Mouse (Mus musculus) liver, embryonic 14.5 days (tissue): ENCODE results near the gene Pcgf3. TPM values are rescaled to one million over a fixed set of nuclear protein-coding genes. Genes with fewer than 3 reads are reported as not detected.

Source experiments
- ATAC-seq: fragments of 200-750 bp; cut with Nextera tagmentation; 2 replicates; pipeline ENCODE4 v1.8.0; 2017; ENCODE audit warnings: moderate number of reproducible peaks, mild to moderate bottlenecking, moderate library complexity; ENCODE audit not compliant: insufficient read depth
- DNase-seq, 3 experiments: peaks; one replicate each; pipeline ENCODE4 v3.0.0-alpha.2; 2012 to 2013; ENCODE audit warnings: low read depth in 3 of 3, low spot score in 3 of 3
- H3K27ac ChIP-seq: fragments of 300-500 bp; sonication (generic); 2 replicates; pipeline ENCODE4 v1.5.1; 2014; ENCODE audit warnings: moderate library complexity, mild to moderate bottlenecking, control low read depth, inconsistent platforms
- H3K27me3 ChIP-seq: fragments of 300-500 bp; sonication (generic); 2 replicates; pipeline ENCODE4 v1.6.1; 2014; ENCODE audit warnings: mild to moderate bottlenecking, low read length, moderate library complexity; ENCODE audit not compliant: control insufficient read depth, insufficient read depth
- H3K36me3 ChIP-seq: fragments of 300-500 bp; sonication (generic); replicated peaks from 2 replicates; pipeline ENCODE4 v1.6.1; 2014; ENCODE audit warnings: low read depth; ENCODE audit not compliant: control insufficient read depth, insufficient read depth
- H3K4me1 ChIP-seq, 2 experiments: fragments of 200-500 bp in 1 of 2; fragments of 300-500 bp in 1 of 2; sonication (generic) in 1 of 2; replicated peaks; 2 replicates each; pipeline ENCODE4 v1.6.1; 2012 to 2014; ENCODE audit warnings: antibody characterized with exemption in 1 of 2, inconsistent platforms in 1 of 2, low read length in 1 of 2; ENCODE audit not compliant: control insufficient read depth in 2 of 2, insufficient read depth in 2 of 2
- H3K4me2 ChIP-seq: fragments of 300-500 bp; sonication (generic); 2 replicates; pipeline ENCODE4 v1.6.1; 2014; ENCODE audit warnings: low read depth, mild to moderate bottlenecking, control low read depth, moderate library complexity
- H3K4me3 ChIP-seq, 2 experiments: fragments of 200-500 bp in 1 of 2; fragments of 300-500 bp in 1 of 2; sonication (generic) in 1 of 2; 2 replicates each; pipeline ENCODE4 v1.5.1; 2012 to 2014; ENCODE audit warnings: low read depth in 2 of 2, low read length in 2 of 2, mild to moderate bottlenecking in 2 of 2, control low read depth in 1 of 2, inconsistent platforms in 1 of 2, moderate library complexity in 1 of 2; ENCODE audit not compliant: insufficient read depth in 1 of 2
- H3K9ac ChIP-seq: fragments of 300-500 bp; sonication (generic); replicated peaks from 2 replicates; pipeline ENCODE4 v1.6.1; 2014; ENCODE audit warnings: mild to moderate bottlenecking, control low read depth, moderate library complexity
- H3K9me3 ChIP-seq: fragments of 300-500 bp; sonication (generic); 2 replicates; pipeline ENCODE4 v1.6.1; 2016; ENCODE audit warnings: low read length, mixed read lengths; ENCODE audit not compliant: control insufficient read depth
- CTCF ChIP-seq: IDR thresholded peaks from 2 replicates; pipeline ENCODE4 v1.5.1; 2016; ENCODE audit warnings: antibody characterized with exemption, low read depth, control low read depth
- EP300 ChIP-seq: IDR thresholded peaks from 2 replicates; pipeline ENCODE4 v1.6.1; 2016; ENCODE audit warnings: antibody characterized with exemption, low read depth
- WGBS: fragments of 180-500 bp; shearing (Covaris S2); extraction: QIAGEN DNeasy Blood & Tissue Kit; methylation state at CpG from one replicate; pipeline ENCODE4 v1.1.7; 2014; ENCODE audit not compliant: insufficient replicate concordance; 5-methylcytosine and 5-hydroxymethylcytosine counted together
- polyA plus RNA-seq, 2 experiments: library from polyadenylated mRNA; depleted of rRNA in 1 of 2; stranded (reverse) in 1 of 2; unstranded in 1 of 2; fragments of >200 nt; fragmentation: Nextera tagmentation in 1 of 2; extraction: Ambion mirVana in 1 of 2; gene quantifications; 2 replicates each; pipeline versions ENCODE4 v1.2.1 to v1.2.3; 2012 to 2014

The Pcgf3 gene
- polyA plus RNA-seq, 2 experiments, result 4.5 to 4.9 TPM

DNA sequence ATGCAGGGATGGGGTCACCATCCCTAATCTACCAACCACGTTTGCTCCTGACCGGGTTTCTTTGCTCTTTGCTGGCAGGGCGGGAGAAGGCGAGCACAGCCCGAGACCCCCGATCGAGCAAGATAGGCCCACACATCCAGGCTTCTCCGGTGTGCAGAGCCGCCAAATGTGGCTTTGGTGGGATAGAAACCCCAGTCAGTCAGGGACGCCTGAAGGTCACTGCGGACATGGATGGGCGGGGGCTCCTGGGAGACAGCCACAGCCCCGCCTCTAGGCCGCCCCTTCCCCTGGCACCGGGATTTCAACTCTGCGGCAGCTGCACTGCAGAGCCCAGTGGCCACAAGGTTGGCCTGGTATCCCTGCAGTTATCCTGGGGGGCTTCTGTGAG lies 89.2 kb downstream of the Pcgf3 start:
- no peak overlapping the region for H3K27ac ChIP-seq
- no peak overlapping the region for H3K9ac ChIP-seq
- DNase-seq, result no peak
- H3K27me3 ChIP-seq, result peaks cover 21% of the 10 kb centered on the region
- TF ChIP-seq EP300, result no peak
- TF ChIP-seq CTCF, result no peak
- H3K4me1 ChIP-seq, result no peaks in the 10 kb centered on the region
- H3K9me3 ChIP-seq, result no peaks in the 10 kb centered on the region
- no peak for ATAC-seq
- WGBS, result 4% methylated on average over 16 of the region's 16 CpGs
- H3K4me3 ChIP-seq, result no peak overlapping the region
- H3K4me2 ChIP-seq, result no peak overlapping the region
- no peaks in the 10 kb centered on the region for H3K36me3 ChIP-seq

DNA sequence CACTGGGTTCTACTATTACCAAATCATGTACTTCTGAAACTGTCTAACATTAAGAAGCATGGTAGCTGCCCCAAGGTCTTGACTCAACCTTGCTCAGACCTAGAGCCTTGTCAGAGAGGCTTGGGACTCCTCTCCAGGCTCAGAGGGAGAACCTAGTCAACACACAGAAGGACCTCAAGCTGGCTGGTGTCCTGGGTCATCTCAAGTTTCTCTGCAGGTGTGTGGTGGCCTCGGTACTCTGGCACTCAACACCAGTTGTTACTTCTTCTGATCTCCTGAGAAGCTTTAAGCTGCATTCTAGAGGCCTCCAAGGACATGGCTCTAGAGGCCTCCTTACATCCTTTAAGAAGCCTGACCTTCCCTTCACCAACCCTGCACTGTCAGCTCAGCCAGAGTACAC lies 93.0 kb downstream of the Pcgf3 start:
- DNase-seq (no peak), ATAC-seq (no peak)
- Histone ChIP-seq H3K4me1 (no peaks in the 10 kb centered on the region), H3K4me2 (no peak overlapping the region), H3K9ac (no peak overlapping the region), H3K36me3 (no peaks in the 10 kb centered on the region), H3K27ac (no peak overlapping the region), H3K4me3 (no peak overlapping the region), H3K9me3 (no peaks in the 10 kb centered on the region), H3K27me3 (peaks cover 17% of the 10 kb centered on the region)
- TF ChIP-seq EP300 (no peak), CTCF (no peak)
- WGBS, result 57% methylated on average over 1 of the region's 1 CpGs

Other genes starting within 250 kb of the Pcgf3 start
- 13.6 and 17.3 TPM in 2 replicates for gene Dr1, start 192.3 kb upstream of the Pcgf3 start, polyA plus RNA-seq (2012; rRNA removed)
- gene Dr1, start 192.3 kb upstream of the Pcgf3 start, polyA plus RNA-seq (2014; fragmentation: Nextera tagmentation; extraction: Ambion mirVana), result 25.3 and 28.1 TPM in 2 replicates
- 2.3 and 2.6 TPM in 2 replicates for gene Pigg, start 148.6 kb upstream of the Pcgf3 start, polyA plus RNA-seq (2012; rRNA removed)
- gene Pigg, start 148.6 kb upstream of the Pcgf3 start, polyA plus RNA-seq (2014; fragmentation: Nextera tagmentation; extraction: Ambion mirVana), result 1.1 and 1.2 TPM in 2 replicates
- 0.19 and 0.20 TPM in 2 replicates for gene Gm42517, start 93.3 kb upstream of the Pcgf3 start, polyA plus RNA-seq (2012; rRNA removed)
- 0.10 TPM in 1 of 2 replicates, not detected in the other for gene Gm42517, start 93.3 kb upstream of the Pcgf3 start, polyA plus RNA-seq (2014; fragmentation: Nextera tagmentation; extraction: Ambion mirVana)
- gene Pde6b, start 72.8 kb upstream of the Pcgf3 start, polyA plus RNA-seq (2012; rRNA removed), result not detected in 2 replicates
- 0.09 TPM in 1 of 2 replicates, not detected in the other for gene Pde6b, start 72.8 kb upstream of the Pcgf3 start, polyA plus RNA-seq (2014; fragmentation: Nextera tagmentation; extraction: Ambion mirVana)
- gene Atp5k, start 26.8 kb upstream of the Pcgf3 start, polyA plus RNA-seq (2012; rRNA removed), result 76.5 and 99.9 TPM in 2 replicates
- gene Atp5k, start 26.8 kb upstream of the Pcgf3 start, polyA plus RNA-seq (2014; fragmentation: Nextera tagmentation; extraction: Ambion mirVana), result 274 and 285 TPM in 2 replicates
- gene Mfsd7a, start 12.3 kb upstream of the Pcgf3 start, polyA plus RNA-seq (2012; rRNA removed), result 0.32 and 0.36 TPM in 2 replicates
- 0.08 and 0.09 TPM in 2 replicates for gene Mfsd7a, start 12.3 kb upstream of the Pcgf3 start, polyA plus RNA-seq (2014; fragmentation: Nextera tagmentation; extraction: Ambion mirVana)
- 0.23 TPM in 1 of 2 replicates, not detected in the other for gene Cplx1, start 88.8 kb downstream of the Pcgf3 start, polyA plus RNA-seq (2012; rRNA removed)
- not detected in 2 replicates for gene Cplx1, start 88.8 kb downstream of the Pcgf3 start, polyA plus RNA-seq (2014; fragmentation: Nextera tagmentation; extraction: Ambion mirVana)
- 19.4 and 22.6 TPM in 2 replicates for gene Gak, start 168.5 kb downstream of the Pcgf3 start, polyA plus RNA-seq (2012; rRNA removed)
- 20.7 and 22.7 TPM in 2 replicates for gene Gak, start 168.5 kb downstream of the Pcgf3 start, polyA plus RNA-seq (2014; fragmentation: Nextera tagmentation; extraction: Ambion mirVana)
- gene Tmem175, start 168.5 kb downstream of the Pcgf3 start, polyA plus RNA-seq (2012; rRNA removed), result 8.2 and 11.1 TPM in 2 replicates
- 12.8 and 15.0 TPM in 2 replicates for gene Tmem175, start 168.5 kb downstream of the Pcgf3 start, polyA plus RNA-seq (2014; fragmentation: Nextera tagmentation; extraction: Ambion mirVana)
- gene Idua, start 199.1 kb downstream of the Pcgf3 start, polyA plus RNA-seq (2012; rRNA removed), result 3.0 and 3.1 TPM in 2 replicates
- 2.5 and 2.9 TPM in 2 replicates for gene Idua, start 199.1 kb downstream of the Pcgf3 start, polyA plus RNA-seq (2014; fragmentation: Nextera tagmentation; extraction: Ambion mirVana)
- gene Dgkq, start 208.4 kb downstream of the Pcgf3 start, polyA plus RNA-seq (2012; rRNA removed), result 4.7 TPM in 2 replicates
- gene Dgkq, start 208.4 kb downstream of the Pcgf3 start, polyA plus RNA-seq (2014; fragmentation: Nextera tagmentation; extraction: Ambion mirVana), result 1.9 and 2.3 TPM in 2 replicates
- 15.3 and 17.9 TPM in 2 replicates for gene Slc26a1, start 214.3 kb downstream of the Pcgf3 start, polyA plus RNA-seq (2012; rRNA removed)
- 12.6 and 15.5 TPM in 2 replicates for gene Slc26a1, start 214.3 kb downstream of the Pcgf3 start, polyA plus RNA-seq (2014; fragmentation: Nextera tagmentation; extraction: Ambion mirVana)
- gene Fgfrl1, start 231.2 kb downstream of the Pcgf3 start, polyA plus RNA-seq (2012; rRNA removed), result 11.0 and 12.7 TPM in 2 replicates
- 5.9 and 7.4 TPM in 2 replicates for gene Fgfrl1, start 231.2 kb downstream of the Pcgf3 start, polyA plus RNA-seq (2014; fragmentation: Nextera tagmentation; extraction: Ambion mirVana)